Mouse (Mus musculus): Measurements from ENCODE around the gene Cmip. TPM values are rescaled to one million over a fixed set of nuclear protein-coding genes. Genes with fewer than 3 reads are reported as not detected.

Cmip gene
- polyA plus RNA-seq, 1 experiment, result 17.3 TPM

GRCm38 (mm10) chr8:117343484-117343883 lies 86.6 kb downstream of the Cmip start:
- Histone ChIP-seq H3K79me2 (ENCODE audit: control insufficient read depth, insufficient read depth) (peaks cover 63% of the 10 kb centered on the region), H3K27me3 (ENCODE audit: control insufficient read depth, insufficient read depth, insufficient read length) (no peaks in the 10 kb centered on the region), H3ac (ENCODE audit: control insufficient read depth, insufficient read length, low read depth) (no peak overlapping the region), H3K79me3 (ENCODE audit: low read depth) (peaks cover 31% of the 10 kb centered on the region), H3K4me3 (ENCODE audit: insufficient read depth, poor library complexity, severe bottlenecking) (no peak overlapping the region), H3K36me3 (ENCODE audit: control insufficient read depth, insufficient read depth) (no peaks in the 10 kb centered on the region)
- TF ChIP-seq MAX (IDR thresholded peaks at IDR 0.05) (no peak), USF1 (IDR thresholded peaks at IDR 0.05; ENCODE audit: low read depth) (no peak), MYOG (IDR thresholded peaks at IDR 0.05; ENCODE audit: control insufficient read depth, extremely low read depth, insufficient read length) (no peak), MYOD1 (IDR thresholded peaks at IDR 0.05; ENCODE audit: control insufficient read depth, insufficient read length, low read depth) (no peak), CTCF (IDR thresholded peaks at IDR 0.05; ENCODE audit: control insufficient read depth, insufficient read depth, insufficient read length) (no peak), CEBPB (IDR thresholded peaks at IDR 0.05; ENCODE audit: low read depth) (no peak), FOSL1 (IDR thresholded peaks at IDR 0.05; ENCODE audit: insufficient read depth, low read length, poor library complexity, severe bottlenecking) (no peak)

- Histone ChIP-seq H3ac (ENCODE audit: control insufficient read depth, insufficient read length, low read depth) (no peak overlapping the region), H3K36me3 (ENCODE audit: control insufficient read depth, insufficient read depth) (no peaks in the 10 kb centered on the region), H3K4me3 (ENCODE audit: insufficient read depth, poor library complexity, severe bottlenecking) (no peak overlapping the region), H3K79me3 (ENCODE audit: low read depth) (peaks cover 31% of the 10 kb centered on the region), H3K27me3 (ENCODE audit: control insufficient read depth, insufficient read depth, insufficient read length) (no peaks in the 10 kb centered on the region), H3K79me2 (ENCODE audit: control insufficient read depth, insufficient read depth) (peaks cover 60% of the 10 kb centered on the region)
- TF ChIP-seq CEBPB (IDR thresholded peaks at IDR 0.05; ENCODE audit: low read depth) (no peak), USF1 (IDR thresholded peaks at IDR 0.05; ENCODE audit: low read depth) (no peak), CTCF (IDR thresholded peaks at IDR 0.05; ENCODE audit: control insufficient read depth, insufficient read depth, insufficient read length) (no peak), MAX (IDR thresholded peaks at IDR 0.05) (no peak), MYOD1 (IDR thresholded peaks at IDR 0.05; ENCODE audit: control insufficient read depth, insufficient read length, low read depth) (no peak), FOSL1 (IDR thresholded peaks at IDR 0.05; ENCODE audit: insufficient read depth, low read length, poor library complexity, severe bottlenecking) (no peak), MYOG (IDR thresholded peaks at IDR 0.05; ENCODE audit: control insufficient read depth, extremely low read depth, insufficient read length) (no peak)
Observed at GRCm38 (mm10) chr8:117344899-117345298, 88.0 kb downstream of the Cmip start.

GRCm38 (mm10) chr8:117345376-117345775 lies 88.5 kb downstream of the Cmip start:
- Histone ChIP-seq H3K4me3 (ENCODE audit: insufficient read depth, poor library complexity, severe bottlenecking) (no peak overlapping the region), H3K79me3 (ENCODE audit: low read depth) (peaks cover 30% of the 10 kb centered on the region), H3K36me3 (ENCODE audit: control insufficient read depth, insufficient read depth) (no peaks in the 10 kb centered on the region), H3K27me3 (ENCODE audit: control insufficient read depth, insufficient read depth, insufficient read length) (no peaks in the 10 kb centered on the region), H3ac (ENCODE audit: control insufficient read depth, insufficient read length, low read depth) (no peak overlapping the region), H3K79me2 (ENCODE audit: control insufficient read depth, insufficient read depth) (peaks cover 57% of the 10 kb centered on the region)
- TF ChIP-seq USF1 (IDR thresholded peaks at IDR 0.05; ENCODE audit: low read depth) (no peak), MAX (IDR thresholded peaks at IDR 0.05) (no peak), CTCF (IDR thresholded peaks at IDR 0.05; ENCODE audit: control insufficient read depth, insufficient read depth, insufficient read length) (no peak), MYOG (IDR thresholded peaks at IDR 0.05; ENCODE audit: control insufficient read depth, extremely low read depth, insufficient read length) (no peak), CEBPB (IDR thresholded peaks at IDR 0.05; ENCODE audit: low read depth) (no peak), MYOD1 (IDR thresholded peaks at IDR 0.05; ENCODE audit: control insufficient read depth, insufficient read length, low read depth) (no peak), FOSL1 (IDR thresholded peaks at IDR 0.05; ENCODE audit: insufficient read depth, low read length, poor library complexity, severe bottlenecking) (no peak)

GRCm38 (mm10) chr8:117347556-117347955 lies 90.7 kb downstream of the Cmip start:
- H3K4me3 ChIP-seq (ENCODE audit: insufficient read depth, poor library complexity, severe bottlenecking), result no peak overlapping the region
- H3K27me3 ChIP-seq (ENCODE audit: control insufficient read depth, insufficient read depth, insufficient read length), result no peaks in the 10 kb centered on the region
- H3ac ChIP-seq (ENCODE audit: control insufficient read depth, insufficient read length, low read depth), result no peak overlapping the region
- H3K36me3 ChIP-seq (ENCODE audit: control insufficient read depth, insufficient read depth), result no peaks in the 10 kb centered on the region
- peaks cover 18% of the 10 kb centered on the region for H3K79me3 ChIP-seq (ENCODE audit: low read depth)
- no peak for TF ChIP-seq CTCF (IDR thresholded peaks at IDR 0.05; ENCODE audit: control insufficient read depth, insufficient read depth, insufficient read length)
- H3K79me2 ChIP-seq (ENCODE audit: control insufficient read depth, insufficient read depth), result peaks cover 59% of the 10 kb centered on the region

GRCm38 (mm10) chr8:117348718-117349394 lies 92.0 kb downstream of the Cmip start:
- no peak overlapping the region for H3K4me3 ChIP-seq (ENCODE audit: insufficient read depth, poor library complexity, severe bottlenecking)
- TF ChIP-seq CTCF (IDR thresholded peaks at IDR 0.05; ENCODE audit: control insufficient read depth, insufficient read depth, insufficient read length), result no peak
- no peak for TF ChIP-seq CEBPB (IDR thresholded peaks at IDR 0.05; ENCODE audit: low read depth)
- TF ChIP-seq USF1 (IDR thresholded peaks at IDR 0.05; ENCODE audit: low read depth), result no peak
- no peak overlapping the region for H3ac ChIP-seq (ENCODE audit: control insufficient read depth, insufficient read length, low read depth)
- peaks cover 50% of the 10 kb centered on the region for H3K79me2 ChIP-seq (ENCODE audit: control insufficient read depth, insufficient read depth)
- peaks cover 15% of the 10 kb centered on the region for H3K79me3 ChIP-seq (ENCODE audit: low read depth)
- H3K36me3 ChIP-seq (ENCODE audit: control insufficient read depth, insufficient read depth), result no peaks in the 10 kb centered on the region
- H3K27me3 ChIP-seq (ENCODE audit: control insufficient read depth, insufficient read depth, insufficient read length), result no peaks in the 10 kb centered on the region

GRCm38 (mm10) chr8:117349541-117349940 lies 92.7 kb downstream of the Cmip start:
- Histone ChIP-seq H3K36me3 (ENCODE audit: control insufficient read depth, insufficient read depth) (no peaks in the 10 kb centered on the region), H3ac (ENCODE audit: control insufficient read depth, insufficient read length, low read depth) (no peak overlapping the region), H3K27me3 (ENCODE audit: control insufficient read depth, insufficient read depth, insufficient read length) (no peaks in the 10 kb centered on the region), H3K79me3 (ENCODE audit: low read depth) (peaks cover 10% of the 10 kb centered on the region), H3K79me2 (ENCODE audit: control insufficient read depth, insufficient read depth) (peaks cover 50% of the 10 kb centered on the region), H3K4me3 (ENCODE audit: insufficient read depth, poor library complexity, severe bottlenecking) (no peak overlapping the region)
- no peak for TF ChIP-seq MAX (IDR thresholded peaks at IDR 0.05)

Data from C2C12 (cell line).